Mouse (Mus musculus): ENCODE data around the gene Cntn2. TPM values are rescaled to one million over a fixed set of nuclear protein-coding genes. Genes with fewer than 3 reads are reported as not detected.

The Cntn2 gene
- total RNA-seq (2014; fragmentation: Nextera tagmentation) (not detected in 2 replicates), total RNA-seq (2017) (not detected in 2 replicates)

GRCm38 (mm10) chr1:132542762-132543306 is at the start of gene Cntn2:
Cntn2 (minus strand) TSS chr1:132543256.
- no peak for ATAC-seq (replicated peaks; ENCODE audit: low FRiP score, low TSS enrichment, poor library complexity, severe bottlenecking)

- ATAC-seq (replicated peaks; ENCODE audit: low FRiP score, low TSS enrichment, poor library complexity, severe bottlenecking): no peak
Measured at GRCm38 (mm10) chr1:132592145-132592544, 49.1 kb upstream of the Cntn2 start.

- ATAC-seq (replicated peaks; ENCODE audit: low FRiP score, low TSS enrichment, poor library complexity, severe bottlenecking): no peak
Measured at GRCm38 (mm10) chr1:132591399-132591930, 48.4 kb upstream of the Cntn2 start.

- ATAC-seq (replicated peaks; ENCODE audit: low FRiP score, low TSS enrichment, poor library complexity, severe bottlenecking): no peak
Measured at GRCm38 (mm10) chr1:132586679-132587201, 43.7 kb upstream of the Cntn2 start.

- no peak for ATAC-seq (replicated peaks; ENCODE audit: low FRiP score, low TSS enrichment, poor library complexity, severe bottlenecking)
Measured at GRCm38 (mm10) chr1:132585376-132585775, 42.3 kb upstream of the Cntn2 start.

- no peak for ATAC-seq (replicated peaks; ENCODE audit: low FRiP score, low TSS enrichment, poor library complexity, severe bottlenecking)
Measured at GRCm38 (mm10) chr1:132582998-132583604, 40.0 kb upstream of the Cntn2 start.

GRCm38 (mm10) chr1:132581845-132582839 is 39.1 kb upstream of the Cntn2 start:
- ATAC-seq (replicated peaks; ENCODE audit: low FRiP score, low TSS enrichment, poor library complexity, severe bottlenecking): no peak

- no peak for ATAC-seq (replicated peaks; ENCODE audit: low FRiP score, low TSS enrichment, poor library complexity, severe bottlenecking)
Measured at GRCm38 (mm10) chr1:132580063-132580462, 37.0 kb upstream of the Cntn2 start.

- ATAC-seq (replicated peaks; ENCODE audit: low FRiP score, low TSS enrichment, poor library complexity, severe bottlenecking): no peak
Measured at GRCm38 (mm10) chr1:132576845-132577244, 33.8 kb upstream of the Cntn2 start.

- no peak for ATAC-seq (replicated peaks; ENCODE audit: low FRiP score, low TSS enrichment, poor library complexity, severe bottlenecking)
Measured at GRCm38 (mm10) chr1:132572851-132573250, 29.8 kb upstream of the Cntn2 start.

- ATAC-seq (replicated peaks; ENCODE audit: low FRiP score, low TSS enrichment, poor library complexity, severe bottlenecking): no peak
Measured at GRCm38 (mm10) chr1:132571613-132572012, 28.6 kb upstream of the Cntn2 start.

- ATAC-seq (replicated peaks; ENCODE audit: low FRiP score, low TSS enrichment, poor library complexity, severe bottlenecking): no peak
Measured at GRCm38 (mm10) chr1:132570906-132571305, 27.9 kb upstream of the Cntn2 start.

GRCm38 (mm10) chr1:132570068-132570780 is 27.2 kb upstream of the Cntn2 start:
- no peak for ATAC-seq (replicated peaks; ENCODE audit: low FRiP score, low TSS enrichment, poor library complexity, severe bottlenecking)

GRCm38 (mm10) chr1:132569516-132569915 is 26.5 kb upstream of the Cntn2 start:
- no peak for ATAC-seq (replicated peaks; ENCODE audit: low FRiP score, low TSS enrichment, poor library complexity, severe bottlenecking)

GRCm38 (mm10) chr1:132567336-132568125 is 24.5 kb upstream of the Cntn2 start:
- ATAC-seq (replicated peaks; ENCODE audit: low FRiP score, low TSS enrichment, poor library complexity, severe bottlenecking): no peak

- no peak for ATAC-seq (replicated peaks; ENCODE audit: low FRiP score, low TSS enrichment, poor library complexity, severe bottlenecking)
Measured at GRCm38 (mm10) chr1:132565766-132566165, 22.7 kb upstream of the Cntn2 start.

- no peak for ATAC-seq (replicated peaks; ENCODE audit: low FRiP score, low TSS enrichment, poor library complexity, severe bottlenecking)
Measured at GRCm38 (mm10) chr1:132564946-132565345, 21.9 kb upstream of the Cntn2 start.

GRCm38 (mm10) chr1:132562337-132562795 is 19.3 kb upstream of the Cntn2 start:
- ATAC-seq (replicated peaks; ENCODE audit: low FRiP score, low TSS enrichment, poor library complexity, severe bottlenecking): no peak

Measured in megakaryocyte-erythroid progenitor cell, adult 5-6 weeks (primary cell).